Mouse (Mus musculus) limb, embryonic 14.5 days (tissue): ENCODE measurements around the gene Ppp1r13b. TPM values are rescaled to one million over a fixed set of nuclear protein-coding genes. Genes with fewer than 3 reads are reported as not detected.

Experiments
- ATAC-seq: fragments of 200-750 bp; cut with Nextera tagmentation; 2 replicates; pipeline ENCODE4 v1.8.0; 2017; ENCODE audit warnings: low read depth, moderate number of reproducible peaks, moderate TSS enrichment; ENCODE audit not compliant: low FRiP score
- DNase-seq: peaks from one replicate; pipeline ENCODE4 v3.0.0-alpha.2; 2015; ENCODE audit warnings: low spot score
- H3K27ac ChIP-seq: fragments of 300-500 bp; sonication (generic); replicated peaks from 2 replicates; pipeline ENCODE4 v1.5.1; 2014; ENCODE audit warnings: low read depth, mild to moderate bottlenecking, low read length, moderate library complexity, mixed read lengths
- H3K27me3 ChIP-seq: fragments of 300-500 bp; sonication (generic); 2 replicates; pipeline ENCODE4 v1.6.1; 2014; ENCODE audit warnings: low read length, mixed read lengths; ENCODE audit not compliant: control insufficient read depth, insufficient read depth
- H3K36me3 ChIP-seq: fragments of 300-500 bp; sonication (generic); 2 replicates; pipeline ENCODE4 v1.6.1; 2014; ENCODE audit warnings: mild to moderate bottlenecking, low read length, moderate library complexity, mixed read lengths; ENCODE audit not compliant: control insufficient read depth, insufficient read depth
- H3K4me1 ChIP-seq: fragments of 300-500 bp; sonication (generic); 2 replicates; pipeline ENCODE4 v1.6.1; 2014; ENCODE audit warnings: antibody characterized with exemption, low read length, mixed read lengths; ENCODE audit not compliant: control insufficient read depth, insufficient read depth
- H3K4me2 ChIP-seq: fragments of 300-500 bp; sonication (generic); replicated peaks from 2 replicates; pipeline ENCODE4 v1.6.1; 2014; ENCODE audit warnings: low read depth, mild to moderate bottlenecking, low read length, moderate library complexity; ENCODE audit not compliant: severe bottlenecking
- H3K4me3 ChIP-seq: fragments of 300-500 bp; sonication (generic); replicated peaks from 2 replicates; pipeline ENCODE4 v1.5.1; 2014; ENCODE audit warnings: low read length
- H3K9ac ChIP-seq: fragments of 300-500 bp; sonication (generic); 2 replicates; pipeline ENCODE4 v1.6.1; 2014; ENCODE audit warnings: mild to moderate bottlenecking, low read depth, low read length, moderate library complexity; ENCODE audit not compliant: severe bottlenecking
- H3K9me3 ChIP-seq: fragments of 300-500 bp; sonication (generic); 2 replicates; pipeline ENCODE4 v1.6.1; 2016; ENCODE audit warnings: low read length; ENCODE audit not compliant: control insufficient read depth
- POLR2A ChIP-seq: fragments of 200-500 bp; IDR thresholded peaks from 2 replicates; pipeline ENCODE4 v1.8.0; 2012; ENCODE audit warnings: inconsistent platforms, mild to moderate bottlenecking, moderate library complexity, borderline replicate concordance; ENCODE audit not compliant: insufficient read depth, insufficient read length; ENCODE audit errors: extremely low read depth
- WGBS: fragments of 180-500 bp; shearing (Covaris S2); extraction: QIAGEN DNeasy Blood & Tissue Kit; methylation state at CpG from one replicate; pipeline ENCODE4 v1.1.7; 2014; 5-methylcytosine and 5-hydroxymethylcytosine counted together
- polyA plus RNA-seq, 2 experiments: library from polyadenylated mRNA; depleted of rRNA in 1 of 2; stranded (reverse) in 1 of 2; unstranded in 1 of 2; fragments of >200 nt; fragmentation: Nextera tagmentation in 1 of 2; extraction: Ambion mirVana in 1 of 2; gene quantifications; 2 replicates each; pipeline versions ENCODE4 v1.2.1 to v1.2.3; 2012 to 2014

The Ppp1r13b gene
- polyA plus RNA-seq, 2 experiments = 16.8 to 17.3 TPM

DNA sequence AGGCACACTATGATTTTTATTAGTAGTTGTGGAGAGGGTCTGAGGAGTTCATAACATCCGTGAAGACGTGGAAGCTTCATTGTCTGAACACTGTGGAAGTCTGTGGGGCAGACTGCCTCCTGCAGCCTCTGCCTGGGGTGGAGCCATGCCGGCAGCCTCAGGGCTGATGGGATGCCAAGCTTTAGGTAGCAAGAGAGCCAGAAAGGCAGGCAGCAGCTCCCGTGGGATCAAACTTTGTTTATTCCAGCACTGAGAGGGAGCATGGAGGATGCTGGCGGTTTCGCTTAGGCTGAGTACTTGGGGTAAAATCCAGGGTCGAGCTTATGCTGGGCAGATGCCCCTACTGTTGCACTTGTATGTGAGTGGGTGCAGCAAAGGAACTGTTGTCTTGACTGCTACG is 110.7 kb downstream of the Ppp1r13b start:
- 82% methylated on average over 8 of the region's 8 CpGs for WGBS
- Histone ChIP-seq H3K27me3 (no peaks in the 10 kb centered on the region), H3K9ac (no peak overlapping the region), H3K9me3 (no peaks in the 10 kb centered on the region), H3K36me3 (peaks cover 90% of the 10 kb centered on the region), H3K4me2 (no peak overlapping the region), H3K4me3 (no peak overlapping the region), H3K27ac (no peak overlapping the region), H3K4me1 (no peaks in the 10 kb centered on the region)
- DNase-seq = no peak
- no peak for ATAC-seq
- no peak for TF ChIP-seq POLR2A

DNA sequence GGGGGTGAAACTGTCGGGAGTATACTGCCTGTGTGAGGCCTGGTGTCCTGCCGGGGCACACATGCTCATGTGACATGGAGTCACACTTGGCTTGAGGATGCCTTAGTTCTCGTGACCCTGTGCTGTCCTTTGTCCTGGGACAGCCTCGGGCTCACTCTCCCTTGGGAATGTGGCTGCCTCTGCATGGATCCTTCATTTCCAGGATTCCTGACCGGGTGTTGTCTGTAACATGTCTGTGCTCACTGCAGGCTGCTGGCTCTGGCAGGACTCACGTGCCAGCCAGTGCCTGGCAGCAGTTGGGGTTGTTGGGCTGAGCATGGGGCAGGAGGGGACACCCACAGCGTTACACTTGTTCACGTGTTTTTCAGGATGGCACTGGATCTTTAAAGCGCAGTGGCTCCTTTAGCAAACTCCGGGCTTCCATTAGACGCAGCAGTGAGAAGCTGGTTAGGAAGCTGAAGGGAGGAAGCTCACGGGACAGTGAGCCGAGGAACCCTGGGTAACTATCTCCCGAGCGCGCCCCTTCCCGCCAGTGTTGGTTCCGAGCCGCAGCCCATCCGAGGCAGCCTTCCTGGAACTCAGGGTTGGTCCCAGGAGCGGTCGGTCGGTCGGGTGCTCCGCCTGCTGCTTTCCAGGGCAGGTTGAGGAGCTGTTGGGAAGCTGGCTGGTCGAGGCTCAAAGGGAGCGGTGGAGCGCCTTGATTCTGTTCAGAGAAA is 112.6 kb downstream of the Ppp1r13b start:
- TF ChIP-seq POLR2A = no peak
- no peak overlapping the region for H3K9ac ChIP-seq
- WGBS = 91% methylated on average over 28 of the region's 28 CpGs
- H3K27ac ChIP-seq = no peak overlapping the region
- no peak overlapping the region for H3K4me2 ChIP-seq
- no peak overlapping the region for H3K4me3 ChIP-seq
- H3K9me3 ChIP-seq = no peaks in the 10 kb centered on the region
- no peaks in the 10 kb centered on the region for H3K27me3 ChIP-seq
- ATAC-seq (no peak), DNase-seq (no peak)
- H3K4me1 ChIP-seq = no peaks in the 10 kb centered on the region
- peaks cover 90% of the 10 kb centered on the region for H3K36me3 ChIP-seq

DNA sequence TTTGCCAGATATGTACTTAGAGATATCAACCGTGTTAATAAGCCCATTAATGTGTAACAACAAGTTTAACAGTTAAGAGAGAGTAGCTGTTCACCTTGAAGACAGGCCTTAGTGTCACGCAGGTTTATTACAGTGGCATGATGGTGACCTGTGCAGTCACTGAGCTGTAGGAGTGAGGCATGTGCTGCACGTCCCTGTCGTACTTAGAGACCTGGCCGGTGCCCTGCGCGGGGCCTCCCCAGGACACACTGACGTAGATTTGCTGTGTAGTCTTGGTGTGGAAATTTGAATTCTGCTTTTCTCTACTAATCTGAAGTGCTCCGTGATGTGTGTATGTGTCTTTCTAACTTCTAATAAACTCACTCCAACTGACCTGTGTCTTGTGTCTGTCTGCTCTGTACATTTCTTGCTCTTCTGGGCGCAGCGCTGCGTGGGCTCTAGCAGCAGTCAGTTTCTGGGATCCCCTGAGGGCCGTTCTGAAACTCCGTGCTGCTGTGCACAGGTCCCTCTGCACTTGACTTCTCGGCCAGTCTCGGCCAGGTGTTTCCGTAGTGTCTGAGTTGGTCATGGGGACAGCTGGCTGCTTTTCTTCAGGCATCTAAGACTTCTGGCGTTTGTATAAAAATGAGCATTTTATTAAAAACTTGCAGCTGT is 113.3 kb downstream of the Ppp1r13b start:
- ATAC-seq (no peak), DNase-seq (no peak)
- Histone ChIP-seq H3K9me3 (no peaks in the 10 kb centered on the region), H3K4me1 (no peaks in the 10 kb centered on the region), H3K36me3 (peaks cover 93% of the 10 kb centered on the region), H3K4me3 (no peak overlapping the region), H3K4me2 (no peak overlapping the region), H3K27me3 (no peaks in the 10 kb centered on the region), H3K9ac (no peak overlapping the region), H3K27ac (no peak overlapping the region)
- WGBS = 88% methylated on average over 18 of the region's 18 CpGs
- TF ChIP-seq POLR2A = no peak

DNA sequence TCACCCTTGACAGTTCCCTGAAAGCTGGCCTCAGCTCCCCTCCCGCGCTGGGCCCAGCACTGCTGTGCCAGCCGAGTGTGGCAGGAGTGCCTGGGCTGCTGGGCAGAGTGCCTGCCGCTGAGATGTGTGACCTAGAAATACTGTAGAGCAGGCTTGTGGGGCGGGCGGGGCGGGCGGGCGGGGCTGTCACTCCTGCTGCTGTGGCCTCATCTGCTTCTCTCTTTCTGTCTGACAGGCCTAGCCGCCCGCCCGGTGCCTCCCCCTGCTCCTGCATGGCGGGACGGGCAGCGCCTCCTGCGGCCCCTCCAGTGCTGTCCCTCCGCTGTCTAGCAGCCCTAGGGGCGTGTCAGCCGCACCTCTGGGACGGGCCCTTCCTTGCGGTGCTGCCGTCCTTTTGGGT is 113.8 kb downstream of the Ppp1r13b start:
- DNase-seq (no peak), ATAC-seq (no peak)
- H3K9me3 ChIP-seq = no peaks in the 10 kb centered on the region
- no peak overlapping the region for H3K9ac ChIP-seq
- no peaks in the 10 kb centered on the region for H3K27me3 ChIP-seq
- H3K4me1 ChIP-seq = no peaks in the 10 kb centered on the region
- TF ChIP-seq POLR2A = no peak
- H3K36me3 ChIP-seq = peaks cover 94% of the 10 kb centered on the region
- 84% methylated on average over 21 of the region's 22 CpGs for WGBS
- no peak overlapping the region for H3K4me2 ChIP-seq
- H3K4me3 ChIP-seq = no peak overlapping the region
- no peak overlapping the region for H3K27ac ChIP-seq

DNA sequence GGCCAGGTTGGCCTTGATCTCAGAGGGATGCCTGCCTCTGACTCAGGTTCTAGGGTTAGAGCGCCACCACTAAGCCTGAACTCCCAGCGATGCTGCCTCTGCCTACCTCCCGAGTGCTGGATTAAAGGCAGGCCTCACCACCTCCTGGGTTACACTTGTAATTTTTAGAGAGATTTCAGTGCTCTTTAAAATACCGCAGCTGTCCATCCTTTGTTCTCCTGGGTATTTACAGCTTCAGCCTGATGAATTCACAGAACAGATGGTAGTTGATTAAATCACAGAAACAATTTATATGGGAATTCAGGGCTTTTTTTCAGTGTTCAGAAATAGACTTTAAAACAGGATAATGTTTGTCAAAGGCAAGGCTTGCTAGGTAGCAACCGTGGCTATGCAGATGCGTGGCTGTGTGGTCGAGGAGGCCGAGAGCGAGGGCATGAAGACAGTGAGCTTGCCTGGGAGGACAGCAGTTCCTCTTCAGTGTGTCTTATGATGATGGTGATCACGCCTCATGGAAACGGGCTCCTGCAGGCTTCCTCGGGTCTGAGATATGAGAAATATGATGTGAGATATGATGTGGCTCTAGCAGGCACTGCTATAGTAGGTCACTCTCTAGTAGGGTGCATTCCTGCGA is 116.3 kb downstream of the Ppp1r13b start:
- Histone ChIP-seq H3K27me3 (no peaks in the 10 kb centered on the region), H3K4me2 (no peak overlapping the region), H3K9ac (no peak overlapping the region), H3K36me3 (peaks cover 98% of the 10 kb centered on the region), H3K4me1 (no peaks in the 10 kb centered on the region), H3K4me3 (no peak overlapping the region), H3K9me3 (no peaks in the 10 kb centered on the region), H3K27ac (no peak overlapping the region)
- DNase-seq (no peak), ATAC-seq (no peak)
- 91% methylated on average over 13 of the region's 13 CpGs for WGBS
- no peak for TF ChIP-seq POLR2A
